Mouse (Mus musculus) cortical plate, adult 2 months (tissue): ENCODE measurements around the gene Rac1.

Experiments
- CTCF ChIP-seq: fragments of 200-500 bp; IDR thresholded peaks from 2 replicates; pipeline ENCODE4 v1.5.1; 2011; ENCODE audit warnings: mild to moderate bottlenecking, control low read depth, low read length; ENCODE audit not compliant: insufficient read depth; ENCODE audit errors: extremely low read depth
- POLR2A ChIP-seq: fragments of 200-500 bp; IDR thresholded peaks from 2 replicates; pipeline ENCODE4 v1.6.1; 2011; ENCODE audit warnings: mild to moderate bottlenecking, low read length, control low read depth; ENCODE audit not compliant: insufficient read depth; ENCODE audit errors: extremely low read depth

DNA sequence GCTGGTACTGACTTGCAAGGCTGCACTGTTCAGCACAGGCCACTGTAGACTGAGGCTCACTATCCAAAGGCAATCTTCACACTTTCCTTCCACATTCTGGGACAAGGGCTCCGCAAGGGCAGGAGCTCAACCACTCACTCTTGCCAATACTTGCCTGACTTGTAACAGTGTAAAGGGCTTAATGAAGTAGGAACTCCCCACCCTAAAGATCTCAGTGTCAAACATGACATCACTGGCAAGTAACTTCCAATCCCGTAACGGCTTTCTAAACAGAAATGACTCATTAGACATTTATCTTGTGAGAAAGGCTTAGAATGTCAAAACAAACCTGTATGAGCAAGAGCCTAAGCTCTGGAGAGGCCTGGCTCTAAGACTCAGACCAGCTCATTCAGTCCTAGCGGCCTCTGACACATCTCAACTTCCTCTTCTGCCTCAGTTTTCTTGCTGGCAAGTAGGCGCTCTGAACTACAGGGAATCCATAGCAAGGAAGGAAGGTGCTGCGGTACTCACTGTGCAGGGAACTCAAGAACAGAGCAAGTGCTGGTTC is 9.7 kb downstream of the Rac1 start:
- TF ChIP-seq CTCF = no peak
- TF ChIP-seq POLR2A = no peak
